Mouse (Mus musculus) thymus, adult 2 months (tissue): ENCODE measurements around the gene Farsa.

Experiments used
- CTCF ChIP-seq: fragments of 200-500 bp; IDR thresholded peaks from 2 replicates; pipeline ENCODE4 v1.5.1; 2012; ENCODE audit warnings: mild to moderate bottlenecking, control low read depth, low read length, moderate library complexity, borderline replicate concordance; ENCODE audit not compliant: control insufficient read depth, poor library complexity, insufficient read depth; ENCODE audit errors: extremely low read depth
- POLR2A ChIP-seq: fragments of 200-500 bp; IDR thresholded peaks from 2 replicates; pipeline ENCODE4 v1.6.1; 2012; ENCODE audit warnings: mild to moderate bottlenecking, low read length, control low read depth, moderate library complexity; ENCODE audit not compliant: control insufficient read depth, poor library complexity, insufficient read depth; ENCODE audit errors: extremely low read depth

- TF ChIP-seq CTCF = no peak
- TF ChIP-seq POLR2A = no peak
Observed at GRCm38 (mm10) chr8:84837912-84838470, 18.8 kb upstream of the Farsa start.
